Mouse (Mus musculus): ENCODE data around the gene Gng2.

GRCm38 (mm10) chr14:19993570-19993883, 16.1 kb upstream of the Gng2 start:
- TF ChIP-seq CTCF (IDR thresholded peaks at IDR 0.05; ENCODE audit: low read depth) (no peak), EP300 (IDR thresholded peaks at IDR 0.05; ENCODE audit: low read depth) (no peak)

Data from liver, postnatal 0 days (tissue).